Mouse (Mus musculus) C2C12 (cell line): ENCODE results near the gene Ndufs1.

Experiments
- CTCF ChIP-seq: IDR thresholded peaks from one replicate; pipeline ENCODE4 v1.5.1; 2011; ENCODE audit not compliant: control insufficient read depth, insufficient read depth, insufficient read length
- MAX ChIP-seq: IDR thresholded peaks from one replicate; pipeline ENCODE4 v1.6.1; 2011; ENCODE audit warnings: mild to moderate bottlenecking, control low read depth
- MYOD1 ChIP-seq: IDR thresholded peaks from one replicate; pipeline ENCODE4 v1.6.1; 2011; ENCODE audit warnings: low read depth; ENCODE audit not compliant: control insufficient read depth, insufficient read length
- USF1 ChIP-seq: IDR thresholded peaks from one replicate; pipeline ENCODE4 v1.6.1; 2011; ENCODE audit warnings: low read depth, mild to moderate bottlenecking, control low read depth, moderate library complexity

GRCm38 (mm10) chr1:63214631-63215030 lies 38.0 kb upstream of the Ndufs1 start:
- TF ChIP-seq CTCF = no peak
- TF ChIP-seq MAX = no peak
- TF ChIP-seq USF1 = no peak
- TF ChIP-seq MYOD1 = no peak
